Mouse (Mus musculus) lung, postnatal 36 days (tissue): ENCODE measurements at regions not wholly inside any gene's neighbourhood (a gene's known extent, or its start where the extent isn't known, plus 50 kb on each side); places are given as distances from the start of the nearest gene placed in this dataset.

Experiments
- DNase-seq: peaks from one replicate; pipeline ENCODE4 v3.0.0; 2022; ENCODE audit warnings: mixed read lengths

- no peak for DNase-seq
These were observed 83.7 kb upstream of the Runx3 start for GRCm38 (mm10) chr4:135036764-135037163.

GRCm38 (mm10) chr4:135039234-135039633, 81.2 kb upstream of the Runx3 start:
- DNase-seq = no peak

DNA sequence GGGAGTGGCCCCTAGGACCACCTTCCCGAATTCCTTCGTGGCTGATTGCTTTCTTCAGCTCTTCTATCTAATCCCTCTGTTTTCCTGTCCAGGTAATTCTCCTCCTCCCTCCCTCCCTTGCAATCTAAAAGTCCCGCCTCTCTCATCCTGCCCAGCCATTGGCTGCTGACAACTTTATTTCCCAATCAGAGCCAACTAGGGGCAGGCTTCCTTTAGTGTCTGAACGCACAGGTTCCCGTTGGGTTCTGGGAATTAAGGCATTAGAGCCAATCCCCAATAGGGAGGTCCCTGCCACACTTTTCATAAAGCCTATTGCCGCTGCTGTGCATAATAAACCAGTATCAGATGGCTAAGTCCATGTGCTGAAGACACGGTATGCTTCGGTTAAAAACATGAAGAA, 78.5 kb upstream of the Runx3 start:
- no peak for DNase-seq

DNA sequence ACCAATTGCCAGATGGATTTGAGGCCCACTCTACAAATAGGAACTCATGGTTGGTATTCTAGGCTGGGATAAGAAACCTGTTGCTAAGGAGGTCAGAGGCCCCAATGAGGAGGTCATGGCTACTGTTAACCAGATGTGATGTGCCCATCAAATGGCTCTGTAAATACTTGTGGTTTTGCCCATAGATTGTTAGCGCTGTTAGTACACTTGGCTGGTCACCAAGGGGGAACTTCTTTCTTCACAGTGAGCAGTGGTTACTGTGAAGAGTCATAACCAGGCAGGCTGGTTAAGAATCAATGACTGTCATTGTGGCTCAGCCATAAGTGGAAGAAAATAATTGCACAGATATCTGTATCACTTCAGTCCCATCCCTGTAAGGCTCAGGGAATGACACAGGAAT, 78.0 kb upstream of the Runx3 start:
- DNase-seq = no peak

DNA sequence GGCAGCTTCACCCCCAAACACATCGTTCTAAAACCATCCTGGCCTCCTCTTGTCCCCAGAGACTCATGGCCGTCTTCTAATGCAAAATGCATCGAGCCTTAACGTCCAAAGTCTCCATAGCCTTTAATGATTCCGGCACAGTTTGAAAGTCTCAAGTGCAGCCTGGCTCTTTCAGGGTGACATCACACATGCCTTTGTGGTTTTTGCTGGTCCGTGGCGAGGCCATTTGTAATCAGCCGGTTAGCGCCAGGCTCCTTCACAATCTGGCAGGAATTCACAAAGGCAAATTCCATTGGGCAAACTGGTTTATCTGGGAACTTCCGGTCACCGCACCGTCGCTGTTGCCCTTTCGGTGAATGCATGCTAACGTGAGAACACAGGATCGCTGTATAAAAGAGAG, 75.4 kb upstream of the Runx3 start:
- DNase-seq = no peak

DNA sequence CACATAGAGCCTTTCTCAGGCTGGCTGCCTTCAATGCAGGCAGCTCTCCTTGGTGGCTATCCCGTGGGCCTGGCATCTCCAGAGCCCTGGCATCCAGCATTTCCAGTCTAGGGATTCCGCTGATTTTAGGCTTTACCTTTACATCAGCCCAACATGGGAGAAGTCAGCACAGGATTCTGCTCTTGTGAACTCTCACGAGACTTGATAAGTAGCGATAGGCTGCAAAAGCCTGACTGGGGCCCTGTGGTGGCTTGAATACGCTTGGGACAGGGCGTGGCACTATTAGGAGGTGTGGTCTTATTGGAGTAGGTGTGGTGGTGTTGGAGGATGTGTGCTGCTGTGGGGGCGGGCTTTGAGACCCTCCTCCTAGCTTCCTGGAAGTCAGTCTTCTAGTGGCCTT, 73.8 kb upstream of the Runx3 start:
- DNase-seq = no peak

DNA sequence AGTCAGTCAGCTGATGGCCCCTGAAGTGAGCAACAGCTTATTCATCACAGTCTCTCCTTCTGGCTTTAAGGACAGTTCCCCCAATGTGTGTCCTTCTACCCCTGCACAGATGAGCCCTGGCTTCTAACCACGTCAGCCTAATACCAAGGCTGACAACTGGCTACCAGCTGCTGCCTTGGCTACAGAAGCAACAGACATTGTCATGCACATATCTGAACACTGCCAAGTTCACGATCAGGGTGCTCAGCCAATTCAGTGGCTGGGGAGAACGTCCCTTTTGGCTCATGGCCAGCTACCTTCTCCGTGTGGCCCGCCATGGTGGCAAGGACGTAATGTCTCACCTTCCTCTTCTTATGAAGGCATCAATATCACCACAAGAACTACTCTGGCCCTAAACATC, 73.2 kb upstream of the Runx3 start:
- DNase-seq = no peak

- DNase-seq = peak; percentile 41
These were observed 72.7 kb upstream of the Runx3 start for GRCm38 (mm10) chr4:135047771-135048170.

GRCm38 (mm10) chr4:135049924-135050323, 70.5 kb upstream of the Runx3 start:
- no peak for DNase-seq

DNA sequence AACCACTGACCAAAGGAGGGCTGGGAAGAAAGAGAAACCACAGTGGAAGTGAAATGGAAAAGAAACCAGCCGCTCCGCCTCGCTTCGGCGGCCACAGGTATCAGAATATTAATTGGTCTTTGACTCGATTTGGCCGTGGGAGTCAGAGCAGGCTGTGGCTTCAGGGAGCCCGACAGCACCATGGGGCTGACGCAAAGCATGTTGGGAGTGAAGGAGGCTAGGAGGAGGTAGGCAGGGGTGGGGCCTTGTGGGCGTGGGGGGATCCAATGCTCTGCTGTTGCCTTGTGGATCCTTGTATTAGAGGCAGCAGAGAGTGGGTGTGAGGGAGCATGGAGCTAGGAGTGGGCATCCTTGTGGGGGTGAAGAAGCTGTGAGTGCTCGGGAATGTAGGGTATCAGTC, 69.0 kb upstream of the Runx3 start:
- no peak for DNase-seq

DNA sequence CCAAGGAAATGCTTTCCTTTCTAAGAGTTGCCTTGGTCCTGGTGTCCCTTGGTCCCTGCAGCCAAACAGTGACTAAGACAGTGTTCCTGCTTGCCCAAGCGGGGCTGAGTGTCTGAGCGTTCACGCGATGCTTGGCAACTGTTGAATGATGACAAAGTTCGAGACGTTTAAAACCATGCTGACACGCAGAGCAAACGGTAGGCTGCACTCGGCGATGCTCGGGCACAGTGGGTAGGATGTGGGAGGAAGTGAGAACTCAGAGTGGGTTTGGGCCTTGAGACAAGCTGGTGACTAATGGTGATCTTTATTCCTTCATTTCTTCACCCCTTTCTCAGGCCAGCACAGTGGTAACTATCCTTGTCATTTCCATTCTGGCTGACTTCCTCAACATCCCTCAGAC, 66.9 kb upstream of the Runx3 start:
- DNase-seq = no peak

- peak; percentile 16 for DNase-seq
These were observed 66.1 kb upstream of the Runx3 start for GRCm38 (mm10) chr4:135054353-135054752.

GRCm38 (mm10) chr4:135056371-135056770, 64.1 kb upstream of the Runx3 start:
- no peak for DNase-seq

GRCm38 (mm10) chr4:135057286-135057685, 63.2 kb upstream of the Runx3 start:
- no peak for DNase-seq

DNA sequence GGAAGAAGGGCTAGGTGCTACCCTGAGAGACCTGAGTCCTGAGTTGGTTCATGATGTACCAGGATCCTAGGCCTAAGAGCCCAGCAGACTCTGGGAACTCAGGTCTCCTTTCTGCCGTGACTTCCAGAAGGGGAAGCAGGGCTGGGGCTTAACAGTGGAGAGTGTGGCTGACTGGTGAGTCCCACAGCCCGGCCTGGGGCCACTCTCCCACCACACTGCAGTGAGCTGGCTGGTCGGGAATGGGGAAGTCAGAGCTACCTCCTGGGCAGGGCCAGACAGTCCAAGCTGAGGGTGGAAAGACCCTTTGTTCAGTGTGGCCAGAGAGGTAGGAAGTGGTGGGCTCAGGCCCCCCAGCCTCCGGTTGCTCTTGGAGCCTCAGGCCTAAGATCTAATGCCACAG, 61.6 kb upstream of the Runx3 start:
- DNase-seq = no peak

GRCm38 (mm10) chr4:135061030-135061743, 59.3 kb upstream of the Runx3 start:
- no peak for DNase-seq

DNA sequence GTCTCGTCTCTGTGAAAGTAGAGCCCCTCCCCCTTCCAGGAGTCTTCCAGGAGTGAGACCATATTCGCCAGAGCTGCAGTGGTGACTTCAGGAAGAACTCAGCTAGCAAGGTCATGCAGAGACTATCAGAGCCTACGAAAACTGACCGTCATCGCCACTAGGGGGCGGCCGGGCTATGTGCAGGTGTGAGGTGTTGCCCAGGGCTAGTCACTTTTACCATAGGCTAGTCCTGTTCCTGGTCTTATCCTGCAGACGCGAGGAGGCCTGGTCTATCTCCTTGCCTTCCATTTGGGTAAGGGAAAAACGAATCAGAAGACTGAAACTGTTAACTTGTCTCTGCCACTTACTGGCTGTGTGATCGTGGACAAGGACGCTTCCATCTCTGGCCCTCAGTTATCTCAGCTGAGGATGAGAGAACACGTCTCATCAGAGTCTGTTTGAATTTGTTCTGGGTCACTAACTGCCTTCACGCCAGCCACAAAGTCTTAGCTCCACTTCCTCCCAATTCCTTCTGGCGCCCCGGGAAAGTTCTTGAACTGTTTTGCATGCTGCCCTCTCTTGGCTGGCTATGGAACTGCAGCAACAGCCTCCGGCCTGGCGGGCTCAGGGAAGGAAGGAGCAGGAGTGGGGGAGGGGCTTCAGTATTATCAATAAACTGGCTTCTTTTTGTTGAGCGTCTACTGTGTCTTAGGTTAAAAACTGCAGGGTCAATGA, 53.5 kb upstream of the Runx3 start:
- peak; percentile 92 for DNase-seq

GRCm38 (mm10) chr4:135067805-135068204, 52.6 kb upstream of the Runx3 start:
- DNase-seq = no peak

- peak; percentile 52 for DNase-seq
These were observed 50.6 kb upstream of the Runx3 start for GRCm38 (mm10) chr4:135069818-135070217.
